Mouse (Mus musculus): ENCODE data around the gene Ptprd. TPM values are rescaled to one million over a fixed set of nuclear protein-coding genes. Genes with fewer than 3 reads are reported as not detected.

Gene Ptprd
- polyA plus RNA-seq, 1 experiment from 2014 or later: 15.5 TPM

- Histone ChIP-seq H3K36me3 (no peaks in the 10 kb centered on the region), H3K4me1 (replicated peaks) (peaks cover 14% of the 10 kb centered on the region), H3K4me3 (no peak overlapping the region), H3K9me3 (no peaks in the 10 kb centered on the region), H3K27me3 (ENCODE audit: insufficient read depth, poor library complexity, severe bottlenecking) (no peaks in the 10 kb centered on the region), H3K27ac (0 out of 2 replicates have a peak overlapping the region, but pooled peaks have one; percentile 0)
- WGBS: 55% methylated on average over 5 of the region's 5 CpGs
- DNase-seq (ENCODE audit: low spot score): no peak
Observed at GRCm38 (mm10) chr4:76238577-76238976, 1973.2 kb downstream of the Ptprd start.

DNA sequence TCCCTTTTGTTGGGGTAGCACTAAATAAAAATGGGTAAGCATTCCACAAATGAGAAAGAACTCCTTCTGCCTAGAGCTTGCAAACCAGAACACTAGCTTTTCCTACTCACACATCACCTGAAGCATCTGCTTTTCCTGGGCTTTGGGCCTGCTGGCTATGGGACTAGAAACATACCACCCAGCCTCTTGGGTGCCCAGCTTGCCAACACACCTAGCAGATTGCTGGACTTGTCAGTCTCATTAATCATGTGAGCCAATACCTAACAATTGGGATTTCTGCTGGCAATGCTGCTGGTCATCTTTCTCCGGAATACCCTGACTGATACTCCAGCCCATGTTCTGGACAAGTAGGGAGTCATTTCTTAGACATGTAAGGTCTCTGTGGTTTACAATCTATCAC lies 1973.9 kb downstream of the Ptprd start:
- H3K9me3 ChIP-seq: no peaks in the 10 kb centered on the region
- WGBS: 95% methylated on average over 1 of the region's 1 CpGs
- DNase-seq (ENCODE audit: low spot score): no peak
- no peaks in the 10 kb centered on the region for H3K27me3 ChIP-seq (ENCODE audit: insufficient read depth, poor library complexity, severe bottlenecking)
- no peak overlapping the region for H3K4me3 ChIP-seq
- peaks cover 14% of the 10 kb centered on the region for H3K4me1 ChIP-seq (replicated peaks)
- H3K36me3 ChIP-seq: no peaks in the 10 kb centered on the region
- H3K27ac ChIP-seq: no peak overlapping the region

GRCm38 (mm10) chr4:76223720-76224119 lies 1988.0 kb downstream of the Ptprd start:
- Histone ChIP-seq H3K36me3 (no peaks in the 10 kb centered on the region), H3K4me1 (replicated peaks) (peaks cover 5% of the 10 kb centered on the region; the same call in 1 of the 2 replicates), H3K27ac (no peak overlapping the region), H3K4me3 (no peak overlapping the region), H3K9me3 (no peaks in the 10 kb centered on the region), H3K27me3 (ENCODE audit: insufficient read depth, poor library complexity, severe bottlenecking) (no peaks in the 10 kb centered on the region)
- WGBS: 59% methylated on average over 3 of the region's 3 CpGs
- no peak for DNase-seq (ENCODE audit: low spot score)

DNA sequence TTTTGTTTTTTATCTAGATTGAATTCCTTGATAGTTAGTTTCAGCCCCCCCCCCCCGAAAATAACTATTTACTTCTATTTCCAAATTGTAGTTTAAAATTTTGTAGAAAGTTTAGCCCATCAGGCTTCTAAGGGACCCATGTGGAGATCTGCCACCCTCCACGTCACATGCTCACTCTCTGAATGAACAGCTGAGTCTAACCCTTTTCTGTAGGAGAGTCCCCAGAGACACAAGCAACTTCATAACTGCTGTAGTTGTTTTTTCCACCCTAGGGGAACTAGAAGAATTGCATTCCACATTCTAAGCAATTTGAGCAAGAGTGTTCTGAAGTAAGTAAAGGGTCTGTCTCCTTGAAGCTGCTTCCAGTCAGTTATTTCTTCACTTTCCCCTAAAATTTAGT lies 1989.2 kb downstream of the Ptprd start:
- H3K27ac ChIP-seq: no peak overlapping the region
- no peaks in the 10 kb centered on the region for H3K27me3 ChIP-seq (ENCODE audit: insufficient read depth, poor library complexity, severe bottlenecking)
- H3K4me3 ChIP-seq: no peak overlapping the region
- no peaks in the 10 kb centered on the region for H3K36me3 ChIP-seq
- DNase-seq (ENCODE audit: low spot score): no peak
- no peaks in the 10 kb centered on the region for H3K9me3 ChIP-seq
- WGBS: 60% methylated on average over 2 of the region's 2 CpGs
- H3K4me1 ChIP-seq (replicated peaks): peaks cover 5% of the 10 kb centered on the region; the same call in 1 of the 2 replicates

DNA sequence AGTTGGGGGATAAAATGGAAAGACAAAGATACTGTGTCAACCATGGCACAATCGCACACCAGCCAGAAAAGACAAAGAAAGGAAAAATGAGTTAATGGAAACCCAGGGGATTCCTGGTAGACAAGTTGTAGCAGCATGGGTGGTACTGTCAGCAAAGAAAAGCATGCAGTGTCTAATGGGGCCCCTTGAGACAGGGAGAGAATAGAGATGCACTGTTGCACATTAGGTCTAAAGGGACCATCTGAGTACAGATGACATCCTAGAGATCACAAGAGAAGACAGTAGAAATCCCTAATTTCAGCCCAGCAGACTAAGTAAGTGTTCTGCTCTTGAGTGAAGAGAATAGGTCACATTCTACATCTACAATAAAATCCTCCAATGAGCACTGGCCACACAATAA lies 1993.7 kb downstream of the Ptprd start:
- H3K36me3 ChIP-seq: no peaks in the 10 kb centered on the region
- DNase-seq (ENCODE audit: low spot score): no peak
- 86% methylated on average over 1 of the region's 1 CpGs for WGBS
- no peaks in the 10 kb centered on the region for H3K4me1 ChIP-seq (replicated peaks)
- no peak overlapping the region for H3K27ac ChIP-seq
- H3K4me3 ChIP-seq: no peak overlapping the region
- H3K9me3 ChIP-seq: no peaks in the 10 kb centered on the region
- no peaks in the 10 kb centered on the region for H3K27me3 ChIP-seq (ENCODE audit: insufficient read depth, poor library complexity, severe bottlenecking)

GRCm38 (mm10) chr4:76215141-76215540 lies 1996.6 kb downstream of the Ptprd start:
- Histone ChIP-seq H3K27ac (no peak overlapping the region), H3K4me3 (no peak overlapping the region), H3K4me1 (replicated peaks) (no peaks in the 10 kb centered on the region), H3K27me3 (ENCODE audit: insufficient read depth, poor library complexity, severe bottlenecking) (no peaks in the 10 kb centered on the region), H3K36me3 (no peaks in the 10 kb centered on the region), H3K9me3 (no peaks in the 10 kb centered on the region)
- 96% methylated on average over 1 of the region's 1 CpGs for WGBS
- DNase-seq (ENCODE audit: low spot score): no peak

DNA sequence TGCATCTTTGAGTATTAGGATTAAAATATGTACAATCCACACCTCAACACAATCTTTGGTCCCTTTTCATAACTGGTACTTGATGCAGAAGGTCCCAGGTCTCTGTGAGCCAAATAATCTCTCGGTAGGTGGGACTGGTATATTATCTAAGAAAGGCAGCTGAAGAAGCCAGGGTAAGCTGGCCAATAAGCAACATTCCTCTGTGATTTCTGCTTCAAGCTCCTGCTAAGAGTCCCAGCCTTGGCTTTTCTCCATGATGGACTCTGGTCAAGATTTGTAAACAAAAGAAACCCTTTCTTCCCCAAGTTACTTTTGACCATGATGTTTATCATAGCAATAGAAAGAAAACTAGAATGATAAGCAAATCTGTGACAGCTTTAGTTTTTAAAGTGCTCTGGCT lies 2012.4 kb downstream of the Ptprd start:
- Histone ChIP-seq H3K4me3 (no peak overlapping the region), H3K36me3 (no peaks in the 10 kb centered on the region), H3K27me3 (ENCODE audit: insufficient read depth, poor library complexity, severe bottlenecking) (no peaks in the 10 kb centered on the region), H3K4me1 (replicated peaks) (0 out of 2 replicates have a peak, but pooled peaks cover 4% of the 10 kb centered on the region), H3K9me3 (no peaks in the 10 kb centered on the region), H3K27ac (no peak overlapping the region)
- DNase-seq (ENCODE audit: low spot score): no peak
- 88% methylated on average over 1 of the region's 1 CpGs for WGBS

GRCm38 (mm10) chr4:76194762-76195161 lies 2017.0 kb downstream of the Ptprd start:
- no peak for DNase-seq (ENCODE audit: low spot score)
- Histone ChIP-seq H3K27ac (no peak overlapping the region), H3K4me1 (replicated peaks) (0 out of 2 replicates have a peak, but pooled peaks cover 7% of the 10 kb centered on the region), H3K9me3 (no peaks in the 10 kb centered on the region), H3K36me3 (no peaks in the 10 kb centered on the region), H3K4me3 (no peak overlapping the region), H3K27me3 (ENCODE audit: insufficient read depth, poor library complexity, severe bottlenecking) (no peaks in the 10 kb centered on the region)
- 91% methylated on average over 3 of the region's 3 CpGs for WGBS

DNA sequence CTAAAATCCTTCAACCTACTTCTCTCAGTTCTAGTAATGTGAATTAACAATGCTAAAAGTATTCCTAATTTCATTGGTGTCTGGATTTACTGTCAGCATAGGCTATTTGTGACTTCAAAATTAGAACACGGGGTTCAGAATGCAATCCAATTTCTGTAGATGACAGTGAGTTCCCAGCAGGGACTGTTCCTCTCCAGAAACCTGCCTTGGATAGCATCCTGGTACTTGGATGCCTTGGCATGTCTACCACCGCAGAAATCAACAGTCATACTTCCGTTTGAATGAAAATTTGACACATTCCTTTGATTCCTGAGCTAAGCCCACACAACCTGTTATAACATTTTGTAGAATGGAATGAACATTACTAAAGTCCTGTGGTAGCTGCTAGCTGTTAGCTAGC lies 2018.3 kb downstream of the Ptprd start:
- no peak for DNase-seq (ENCODE audit: low spot score)
- Histone ChIP-seq H3K27ac (no peak overlapping the region), H3K4me3 (no peak overlapping the region), H3K27me3 (ENCODE audit: insufficient read depth, poor library complexity, severe bottlenecking) (no peaks in the 10 kb centered on the region), H3K9me3 (no peaks in the 10 kb centered on the region), H3K36me3 (no peaks in the 10 kb centered on the region), H3K4me1 (replicated peaks) (0 out of 2 replicates have a peak, but pooled peaks cover 7% of the 10 kb centered on the region)
- 90% methylated on average over 3 of the region's 3 CpGs for WGBS

DNA sequence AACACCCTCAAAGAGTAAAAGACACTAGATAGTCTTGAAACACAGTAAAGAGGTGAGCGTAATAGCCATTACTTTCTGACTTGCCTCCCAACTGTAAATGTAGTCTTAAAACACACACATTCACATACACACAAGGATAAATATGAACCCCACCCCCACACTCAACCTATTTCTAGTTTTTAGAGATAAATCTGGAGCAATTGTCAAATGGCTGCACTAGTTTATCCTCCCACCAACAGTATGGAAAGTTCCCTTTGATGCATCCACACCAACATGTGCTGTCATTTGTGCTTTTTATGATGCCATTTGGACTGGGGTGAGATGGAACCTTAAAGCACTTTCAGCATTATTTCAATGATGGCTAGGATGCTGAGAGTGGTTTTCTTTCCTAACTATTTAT lies 2019.7 kb downstream of the Ptprd start:
- Histone ChIP-seq H3K27ac (no peak overlapping the region), H3K27me3 (ENCODE audit: insufficient read depth, poor library complexity, severe bottlenecking) (no peaks in the 10 kb centered on the region), H3K9me3 (no peaks in the 10 kb centered on the region), H3K4me1 (replicated peaks) (0 out of 2 replicates have a peak, but pooled peaks cover 7% of the 10 kb centered on the region), H3K4me3 (no peak overlapping the region), H3K36me3 (no peaks in the 10 kb centered on the region)
- no peak for DNase-seq (ENCODE audit: low spot score)
- WGBS: 96% methylated on average over 1 of the region's 1 CpGs

GRCm38 (mm10) chr4:76190788-76191187 lies 2021.0 kb downstream of the Ptprd start:
- no peaks in the 10 kb centered on the region for H3K27me3 ChIP-seq (ENCODE audit: insufficient read depth, poor library complexity, severe bottlenecking)
- no peaks in the 10 kb centered on the region for H3K36me3 ChIP-seq
- DNase-seq (ENCODE audit: low spot score): no peak

DNA sequence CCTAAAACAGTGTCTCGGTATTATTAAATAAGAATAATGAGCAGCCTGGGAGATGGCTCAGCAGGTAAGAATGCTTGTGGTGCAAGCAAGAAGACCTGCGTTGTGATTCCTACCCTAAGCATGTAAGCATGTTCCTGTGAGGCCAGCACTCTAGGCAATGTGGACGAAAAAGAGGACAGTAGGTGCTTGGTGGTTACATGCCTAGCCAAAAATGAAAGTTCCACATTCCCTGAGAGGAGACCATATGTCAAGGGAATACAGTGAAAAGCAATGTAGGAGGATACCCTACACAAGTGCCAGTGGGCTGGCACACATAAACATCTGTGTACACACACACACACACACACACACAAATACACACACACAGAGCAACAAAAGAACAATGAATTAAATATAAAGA lies 2028.7 kb downstream of the Ptprd start:
- 88% methylated on average over 3 of the region's 3 CpGs for WGBS
- Histone ChIP-seq H3K27ac (no peak overlapping the region), H3K4me3 (no peak overlapping the region), H3K27me3 (ENCODE audit: insufficient read depth, poor library complexity, severe bottlenecking) (no peaks in the 10 kb centered on the region), H3K36me3 (no peaks in the 10 kb centered on the region), H3K4me1 (replicated peaks) (peaks cover 5% of the 10 kb centered on the region; the same call in 1 of the 2 replicates), H3K9me3 (no peaks in the 10 kb centered on the region)
- DNase-seq (ENCODE audit: low spot score): no peak

More at GRCm38 (mm10) chr4:76190788-76191187, 2021.0 kb downstream of the Ptprd start:
- WGBS: 35% methylated on average over 1 of the region's 1 CpGs
- no peak overlapping the region for H3K4me3 ChIP-seq
- H3K9me3 ChIP-seq: no peaks in the 10 kb centered on the region
- no peak overlapping the region for H3K27ac ChIP-seq
- H3K4me1 ChIP-seq (replicated peaks): 0 out of 2 replicates have a peak, but pooled peaks cover 3% of the 10 kb centered on the region

GRCm38 (mm10) chr4:76179497-76179896 lies 2032.3 kb downstream of the Ptprd start:
- Histone ChIP-seq H3K27ac (no peak overlapping the region), H3K27me3 (ENCODE audit: insufficient read depth, poor library complexity, severe bottlenecking) (no peaks in the 10 kb centered on the region), H3K4me3 (no peak overlapping the region), H3K9me3 (no peaks in the 10 kb centered on the region), H3K4me1 (replicated peaks) (peaks cover 5% of the 10 kb centered on the region; the same call in 1 of the 2 replicates), H3K36me3 (no peaks in the 10 kb centered on the region)
- 74% methylated on average over 8 of the region's 8 CpGs for WGBS
- no peak for DNase-seq (ENCODE audit: low spot score)

DNA sequence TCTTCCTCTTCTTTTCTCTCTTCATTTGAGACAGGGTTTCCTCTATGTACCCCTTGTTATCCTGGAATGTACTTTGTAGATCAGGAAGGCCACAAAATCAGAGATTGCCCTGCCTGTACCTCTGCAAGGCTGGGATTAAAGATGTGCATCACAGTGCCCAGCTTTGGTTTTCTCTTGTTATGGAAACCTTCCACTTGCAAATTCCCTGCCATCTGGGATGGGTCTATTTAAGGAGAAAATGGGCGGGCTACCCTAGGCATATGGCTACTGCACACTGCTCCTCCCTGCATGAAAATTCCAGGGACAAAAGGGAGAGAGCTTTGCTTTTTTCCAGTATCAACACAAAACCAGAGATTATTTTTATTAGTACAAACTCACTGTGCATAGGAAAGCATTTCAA lies 2036.7 kb downstream of the Ptprd start:
- DNase-seq (ENCODE audit: low spot score): no peak
- WGBS: 68% methylated on average over 1 of the region's 1 CpGs
- Histone ChIP-seq H3K9me3 (no peaks in the 10 kb centered on the region), H3K4me1 (replicated peaks) (peaks cover 5% of the 10 kb centered on the region; the same call in 1 of the 2 replicates), H3K27ac (no peak overlapping the region), H3K4me3 (no peak overlapping the region), H3K27me3 (ENCODE audit: insufficient read depth, poor library complexity, severe bottlenecking) (no peaks in the 10 kb centered on the region), H3K36me3 (no peaks in the 10 kb centered on the region)

Measured in hindbrain, embryonic 10.5 days (tissue).